In the genomic region with DNA sequence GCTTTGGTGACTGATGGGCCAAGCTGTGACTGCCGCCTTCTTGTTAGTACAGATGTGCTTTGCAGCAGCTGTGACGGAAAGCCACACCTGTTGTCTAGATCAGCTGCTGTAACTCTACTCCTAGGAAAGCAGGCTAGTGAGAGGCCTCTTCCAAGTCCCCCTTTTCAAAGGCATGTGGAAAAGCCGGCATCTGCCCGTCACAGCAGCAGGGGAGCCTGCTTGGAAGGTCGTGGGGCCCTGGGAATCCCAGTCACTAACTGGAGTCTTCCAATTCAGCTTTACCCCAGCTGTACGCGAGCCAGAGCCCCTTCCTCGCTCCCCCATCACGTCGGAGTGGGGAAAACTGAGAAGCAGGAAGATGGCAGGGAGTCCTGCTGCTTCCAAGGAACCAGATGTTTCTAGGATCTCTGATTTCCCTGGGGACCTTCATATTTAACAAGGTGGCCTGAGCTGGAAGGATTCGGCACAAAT, we compare ENCODE assay signal across 8 mouse cellular contexts. TPM values are rescaled to one million over a fixed set of nuclear protein-coding genes. Genes with fewer than 3 reads are reported as not detected.
DNase-seq lines count a peak whose midpoint lies in the region; ATAC-seq and TF ChIP-seq lines count a peak whose summit lies in the region.

No protein-coding gene starts in this region.

- H3K9ac ChIP-seq in midbrain, embryonic 14.5 days (replicated peaks; ENCODE audit: low read length): 0 out of 2 replicates have a peak overlapping the region, but pooled peaks have one; percentile 42

- H3K4me2 ChIP-seq in midbrain, embryonic 14.5 days (ENCODE audit: low read length): peak overlapping the region; percentile 65

- H3K27me3 ChIP-seq in hindbrain, embryonic 10.5 days (ENCODE audit: insufficient read depth, poor library complexity, severe bottlenecking): peaks cover 38% of the 10 kb centered on the region
- H3K27me3 ChIP-seq in midbrain, embryonic 14.5 days (ENCODE audit: control insufficient read depth, insufficient read depth, low read length): 0 out of 2 replicates have a peak, but pooled peaks cover 3% of the 10 kb centered on the region

- ATAC-seq in midbrain, embryonic 14.5 days (ENCODE audit: low FRiP score, low TSS enrichment): peak; percentile 35; the same call in 1 of the 2 replicates

- 4% methylated on average over 11 of the region's 11 CpGs for WGBS in hindbrain, embryonic 10.5 days
- WGBS in midbrain, embryonic 14.5 days: 4% methylated on average over 11 of the region's 11 CpGs

- H3K4me1 ChIP-seq in hindbrain, embryonic 10.5 days (replicated peaks): peaks cover 28% of the 10 kb centered on the region
- H3K4me1 ChIP-seq in midbrain, embryonic 14.5 days (ENCODE audit: control insufficient read depth, insufficient read depth, low read length): peaks cover 10% of the 10 kb centered on the region

- no peak for TF ChIP-seq POLR2A in brain, embryonic 14.5 days (IDR thresholded peaks at IDR 0.05; ENCODE audit: borderline replicate concordance, extremely low read depth, insufficient read depth, insufficient read length, poor library complexity, severe bottlenecking)

- H3K4me3 ChIP-seq in hindbrain, embryonic 10.5 days: peak overlapping the region; percentile 48
- peak overlapping the region; percentile 36 for H3K4me3 ChIP-seq in midbrain, embryonic 14.5 days (replicated peaks; ENCODE audit: low read depth, low read length)

- DNase-seq in gastrocnemius, postnatal 25 days: peak; percentile 35
- DNase-seq in gastrocnemius, adult 8-10 months (ENCODE audit: low spot score in 2 of 2): no peak
- peak; percentile 68 for DNase-seq in brain, embryonic 14.5 days (ENCODE audit: low read depth)
- peak; percentile 64 for DNase-seq in hindbrain, embryonic 10.5 days (ENCODE audit: low spot score)
- peak; percentile 65 for DNase-seq in midbrain, embryonic 14.5 days
- no peak for DNase-seq in urinary bladder, adult 2 months (ENCODE audit: low spot score)
- DNase-seq in frontal cortex, postnatal 14 days (ENCODE audit: low spot score in 2 of 2): no peak
- DNase-seq in adipocyte (ENCODE audit: low spot score): no peak

- no peak for TF ChIP-seq CTCF in brain, embryonic 14.5 days (IDR thresholded peaks at IDR 0.05; ENCODE audit: borderline replicate concordance, extremely low read depth, insufficient read depth, insufficient read length)

- no peaks in the 10 kb centered on the region for H3K36me3 ChIP-seq in hindbrain, embryonic 10.5 days
- no peaks in the 10 kb centered on the region for H3K36me3 ChIP-seq in midbrain, embryonic 14.5 days (ENCODE audit: control insufficient read depth, insufficient read depth, low read length)

- H3K27ac ChIP-seq in hindbrain, embryonic 10.5 days: peak overlapping the region; percentile 60
- H3K27ac ChIP-seq in midbrain, embryonic 14.5 days (replicated peaks; ENCODE audit: low read depth, low read length): 0 out of 2 replicates have a peak overlapping the region, but pooled peaks have one; percentile 28

- H3K9me3 ChIP-seq in hindbrain, embryonic 10.5 days: peaks cover 5% of the 10 kb centered on the region; the same call in 1 of the 2 replicates
- no peaks in the 10 kb centered on the region for H3K9me3 ChIP-seq in midbrain, embryonic 14.5 days (ENCODE audit: control insufficient read depth, low read length)

RNA-seq across cellular contexts. Expression of gene Csrp1, which starts 21.4 kb away (rescaled TPM):
- 10 to 100 TPM; 24.8 to 41.1 TPM for total RNA-seq in gastrocnemius, postnatal 25 days (2021)
- 10 to 100 TPM; 17.2 to 24.8 (median 23.2) TPM for total RNA-seq in gastrocnemius, adult 8-10 months (2022)
- 28.4 and 29.1 TPM in 2 replicates for polyA plus RNA-seq in brain, embryonic 14.5 days (2012; rRNA removed)
- polyA plus RNA-seq in hindbrain, embryonic 10.5 days (2016; fragmentation: Nextera tagmentation; extraction: Ambion mirVana): 51.0 and 56.2 TPM in 2 replicates
- 13.2 and 16.1 TPM in 2 replicates for polyA plus RNA-seq in midbrain, embryonic 14.5 days (2014; fragmentation: Nextera tagmentation; extraction: Ambion mirVana)
- polyA plus RNA-seq in urinary bladder, adult 2 months (2012; rRNA removed): 3,856 and 5,107 TPM in 2 replicates

Comparison
In these comparisons a context has a peak if more than half of its experiments do, and no peak if none do; other contexts are left out.
1. DNase-seq: peak in gastrocnemius, postnatal 25 days (single experiment), brain, embryonic 14.5 days (single experiment), hindbrain, embryonic 10.5 days (single experiment) and midbrain, embryonic 14.5 days (single experiment); none in gastrocnemius, adult 8-10 months (0 of 2), urinary bladder, adult 2 months (single experiment), frontal cortex, postnatal 14 days (0 of 2) and adipocyte (single experiment).
2. RNA of gene Csrp1, which starts 21.4 kb away (polyA plus RNA-seq): 3,856 to 5,107 TPM in urinary bladder, adult 2 months; 51.0 to 56.2 TPM in hindbrain, embryonic 10.5 days, 28.4 to 29.1 TPM in brain, embryonic 14.5 days and 13.2 to 16.1 TPM in midbrain, embryonic 14.5 days; every median in the first group is over 10 times any median in the second.